Mouse (Mus musculus): ENCODE data around the gene Pmp22.

DNA sequence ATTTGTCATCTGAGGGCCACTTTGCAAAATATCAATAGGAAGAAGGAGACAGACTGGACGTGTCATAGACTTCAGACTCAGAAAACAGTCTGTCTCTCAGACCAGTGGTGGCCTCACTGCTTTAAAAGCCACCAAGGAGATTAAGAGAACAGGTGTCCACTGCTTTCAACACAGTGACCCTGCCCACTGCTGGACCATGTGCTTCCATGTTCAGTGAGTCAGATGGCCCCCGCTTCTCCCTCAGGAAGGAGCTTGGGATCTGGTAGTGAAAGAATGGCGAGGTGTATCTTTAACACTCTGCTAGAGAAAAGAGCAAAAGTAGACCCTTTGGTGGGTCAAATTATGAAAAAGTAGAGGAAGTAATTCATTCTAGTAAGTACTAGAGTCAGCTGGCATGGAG is 18.5 kb upstream of the Pmp22 start:
- no peak for TF ChIP-seq GATA1 (IDR thresholded peaks at IDR 0.05; ENCODE audit: low read length)
- no peak for TF ChIP-seq TAL1 (IDR thresholded peaks at IDR 0.05; ENCODE audit: low read length)
